Mouse (Mus musculus): Measurements from ENCODE around the gene Nt5dc3. TPM values are rescaled to one million over a fixed set of nuclear protein-coding genes. Genes with fewer than 3 reads are reported as not detected.

The Nt5dc3 gene
- polyA plus RNA-seq, 1 experiment: 15.5 TPM

GRCm38 (mm10) chr10:86765344-86765966, 13.3 kb upstream of the Nt5dc3 start:
- TF ChIP-seq TCF12 (IDR thresholded peaks at IDR 0.05; ENCODE audit: insufficient read depth, poor library complexity, severe bottlenecking) (no peak), MYOG (IDR thresholded peaks at IDR 0.05; ENCODE audit: control insufficient read depth in 1 of 3, insufficient read depth in 1 of 3, insufficient read length in 2 of 3, low read depth in 2 of 3) (no peak), SRF (IDR thresholded peaks at IDR 0.05; ENCODE audit: control insufficient read depth, insufficient read length, low read depth) (no peak), MAX (IDR thresholded peaks at IDR 0.05; ENCODE audit: low read depth) (no peak), POLR2A (IDR thresholded peaks at IDR 0.05; ENCODE audit: insufficient read length, low read depth) (no peak), E2F4 (IDR thresholded peaks at IDR 0.05; ENCODE audit: insufficient read depth) (no peak), REST (IDR thresholded peaks at IDR 0.05; ENCODE audit: insufficient read depth, insufficient read length) (no peak), USF1 (IDR thresholded peaks at IDR 0.05; ENCODE audit: low read depth) (no peak), CEBPB (IDR thresholded peaks at IDR 0.05; ENCODE audit: insufficient read depth, poor library complexity, severe bottlenecking) (no peak), MYOD1 (IDR thresholded peaks at IDR 0.05; ENCODE audit: control insufficient read depth in 1 of 3, insufficient read length in 2 of 3, low read depth in 2 of 3) (no peak), POLR2AphosphoS2 (IDR thresholded peaks at IDR 0.05; ENCODE audit: insufficient read length, low read depth) (no peak), TCF3 (IDR thresholded peaks at IDR 0.05; ENCODE audit: insufficient read length, low read depth) (no peak)
- Histone ChIP-seq H3K4me3 (no peak overlapping the region), H3K79me2 (ENCODE audit: control insufficient read depth, insufficient read depth) (no peaks in the 10 kb centered on the region), H3K27me3 (ENCODE audit: control insufficient read depth, insufficient read depth, insufficient read length) (no peaks in the 10 kb centered on the region), H3K4me2 (ENCODE audit: low read depth) (no peak overlapping the region), H3K36me3 (ENCODE audit: control insufficient read depth, insufficient read depth) (no peaks in the 10 kb centered on the region), H3ac (ENCODE audit: control insufficient read depth, insufficient read length) (no peak overlapping the region)

GRCm38 (mm10) chr10:86769216-86769615, 9.6 kb upstream of the Nt5dc3 start:
- Histone ChIP-seq H3K4me2 (ENCODE audit: low read depth) (no peak overlapping the region), H3K79me2 (ENCODE audit: control insufficient read depth, insufficient read depth) (no peaks in the 10 kb centered on the region), H3K4me3 (no peak overlapping the region), H3K36me3 (ENCODE audit: control insufficient read depth, insufficient read depth) (no peaks in the 10 kb centered on the region), H3K27me3 (ENCODE audit: control insufficient read depth, insufficient read depth, insufficient read length) (no peaks in the 10 kb centered on the region), H3ac (ENCODE audit: control insufficient read depth, insufficient read length) (no peak overlapping the region)
- no peak for TF ChIP-seq MAX (IDR thresholded peaks at IDR 0.05; ENCODE audit: low read depth)
- no peak for TF ChIP-seq E2F4 (IDR thresholded peaks at IDR 0.05; ENCODE audit: insufficient read depth)
- TF ChIP-seq MYOG (IDR thresholded peaks at IDR 0.05; ENCODE audit: control insufficient read depth in 1 of 3, insufficient read depth in 1 of 3, insufficient read length in 2 of 3, low read depth in 2 of 3): no peak
- TF ChIP-seq POLR2A (IDR thresholded peaks at IDR 0.05; ENCODE audit: insufficient read length, low read depth): no peak
- no peak for TF ChIP-seq MYOD1 (IDR thresholded peaks at IDR 0.05; ENCODE audit: control insufficient read depth in 1 of 3, insufficient read length in 2 of 3, low read depth in 2 of 3)
- TF ChIP-seq TCF12 (IDR thresholded peaks at IDR 0.05; ENCODE audit: insufficient read depth, poor library complexity, severe bottlenecking): no peak
- no peak for TF ChIP-seq SRF (IDR thresholded peaks at IDR 0.05; ENCODE audit: control insufficient read depth, insufficient read length, low read depth)
- no peak for TF ChIP-seq USF1 (IDR thresholded peaks at IDR 0.05; ENCODE audit: low read depth)
- TF ChIP-seq POLR2AphosphoS2 (IDR thresholded peaks at IDR 0.05; ENCODE audit: insufficient read length, low read depth): no peak
- no peak for TF ChIP-seq CEBPB (IDR thresholded peaks at IDR 0.05; ENCODE audit: insufficient read depth, poor library complexity, severe bottlenecking)
- no peak for TF ChIP-seq REST (IDR thresholded peaks at IDR 0.05; ENCODE audit: insufficient read depth, insufficient read length)
- TF ChIP-seq TCF3 (IDR thresholded peaks at IDR 0.05; ENCODE audit: insufficient read length, low read depth): no peak

- Histone ChIP-seq H3K4me2 (ENCODE audit: low read depth) (no peak overlapping the region), H3K4me3 (no peak overlapping the region), H3K36me3 (ENCODE audit: control insufficient read depth, insufficient read depth) (no peaks in the 10 kb centered on the region), H3ac (ENCODE audit: control insufficient read depth, insufficient read length) (no peak overlapping the region), H3K27me3 (ENCODE audit: control insufficient read depth, insufficient read depth, insufficient read length) (no peaks in the 10 kb centered on the region), H3K79me2 (ENCODE audit: control insufficient read depth, insufficient read depth) (no peaks in the 10 kb centered on the region)
- TF ChIP-seq TCF12 (IDR thresholded peaks at IDR 0.05; ENCODE audit: insufficient read depth, poor library complexity, severe bottlenecking) (no peak), E2F4 (IDR thresholded peaks at IDR 0.05; ENCODE audit: insufficient read depth) (no peak), REST (IDR thresholded peaks at IDR 0.05; ENCODE audit: insufficient read depth, insufficient read length) (no peak), TCF3 (IDR thresholded peaks at IDR 0.05; ENCODE audit: insufficient read length, low read depth) (no peak), MAX (IDR thresholded peaks at IDR 0.05; ENCODE audit: low read depth) (no peak), POLR2A (IDR thresholded peaks at IDR 0.05; ENCODE audit: insufficient read length, low read depth) (no peak), USF1 (IDR thresholded peaks at IDR 0.05; ENCODE audit: low read depth) (no peak), POLR2AphosphoS2 (IDR thresholded peaks at IDR 0.05; ENCODE audit: insufficient read length, low read depth) (no peak), SRF (IDR thresholded peaks at IDR 0.05; ENCODE audit: control insufficient read depth, insufficient read length, low read depth) (no peak), CEBPB (IDR thresholded peaks at IDR 0.05; ENCODE audit: insufficient read depth, poor library complexity, severe bottlenecking) (no peak)
Measured at GRCm38 (mm10) chr10:86769797-86770196, 9.0 kb upstream of the Nt5dc3 start.

- H3ac ChIP-seq (ENCODE audit: control insufficient read depth, insufficient read length): no peak overlapping the region
- no peak overlapping the region for H3K4me3 ChIP-seq
- no peaks in the 10 kb centered on the region for H3K27me3 ChIP-seq (ENCODE audit: control insufficient read depth, insufficient read depth, insufficient read length)
- no peaks in the 10 kb centered on the region for H3K79me2 ChIP-seq (ENCODE audit: control insufficient read depth, insufficient read depth)
- TF ChIP-seq MYOG (IDR thresholded peaks at IDR 0.05; ENCODE audit: control insufficient read depth in 1 of 3, insufficient read depth in 1 of 3, insufficient read length in 2 of 3, low read depth in 2 of 3) (no peak), MYOD1 (IDR thresholded peaks at IDR 0.05; ENCODE audit: control insufficient read depth in 1 of 3, insufficient read length in 2 of 3, low read depth in 2 of 3) (no peak), USF1 (IDR thresholded peaks at IDR 0.05; ENCODE audit: low read depth) (no peak), REST (IDR thresholded peaks at IDR 0.05; ENCODE audit: insufficient read depth, insufficient read length) (no peak), POLR2A (IDR thresholded peaks at IDR 0.05; ENCODE audit: insufficient read length, low read depth) (no peak), MAX (IDR thresholded peaks at IDR 0.05; ENCODE audit: low read depth) (no peak), TCF3 (IDR thresholded peaks at IDR 0.05; ENCODE audit: insufficient read length, low read depth) (no peak), POLR2AphosphoS2 (IDR thresholded peaks at IDR 0.05; ENCODE audit: insufficient read length, low read depth) (no peak), E2F4 (IDR thresholded peaks at IDR 0.05; ENCODE audit: insufficient read depth) (no peak), SRF (IDR thresholded peaks at IDR 0.05; ENCODE audit: control insufficient read depth, insufficient read length, low read depth) (no peak), TCF12 (IDR thresholded peaks at IDR 0.05; ENCODE audit: insufficient read depth, poor library complexity, severe bottlenecking) (no peak), CEBPB (IDR thresholded peaks at IDR 0.05; ENCODE audit: insufficient read depth, poor library complexity, severe bottlenecking) (no peak)
- H3K36me3 ChIP-seq (ENCODE audit: control insufficient read depth, insufficient read depth): no peaks in the 10 kb centered on the region
- peak overlapping the region; percentile 74 for H3K4me2 ChIP-seq (ENCODE audit: low read depth)
Measured at GRCm38 (mm10) chr10:86771701-86772100, 7.1 kb upstream of the Nt5dc3 start.
